Mouse (Mus musculus): ENCODE data around the gene Sohlh2. TPM values are rescaled to one million over a fixed set of nuclear protein-coding genes. Genes with fewer than 3 reads are reported as not detected.
"Not testable (repeated sequence)": the region's sequence is repeated elsewhere in the genome, so short reads cannot be mapped to it uniquely, and the experiment has no call there.

The Sohlh2 gene
- polyA plus RNA-seq, 1 experiment from 2014 or later = not detected

DNA sequence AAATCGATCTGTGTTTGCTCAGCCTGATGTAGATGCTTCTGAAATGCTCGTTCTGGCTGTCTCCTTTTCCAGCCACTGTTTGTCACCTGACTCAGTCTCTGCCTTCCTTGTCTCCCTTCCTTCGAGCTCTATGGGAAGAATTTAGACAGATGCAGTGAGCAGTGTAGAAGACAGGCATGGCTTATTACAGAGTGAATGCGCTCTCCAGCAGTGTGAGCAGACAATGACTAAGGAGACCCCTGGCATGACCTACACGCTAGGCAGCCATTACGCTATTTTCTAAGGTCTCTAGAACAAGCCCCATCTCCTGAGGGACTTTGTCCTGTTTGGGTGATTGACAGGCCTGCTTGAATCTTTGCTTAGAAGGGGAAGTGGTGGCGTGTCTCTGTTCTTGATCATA lies 20.7 kb upstream of the Sohlh2 start:
- ATAC-seq (ENCODE audit: insufficient number of reproducible peaks, insufficient read depth, low FRiP score, low TSS enrichment) = no peak; the same call in 1 of the 2 replicates
- Histone ChIP-seq H3K4me2 (replicated peaks) (no peak overlapping the region), H3K9ac (no peak overlapping the region), H3K4me3 (no peak overlapping the region), H3K4me1 (no peaks in the 10 kb centered on the region), H3K36me3 (no peaks in the 10 kb centered on the region), H3K27ac (no peak overlapping the region), H3K9me3 (no peaks in the 10 kb centered on the region), H3K27me3 (no peaks in the 10 kb centered on the region)
- WGBS = 71% methylated on average over 7 of the region's 7 CpGs

DNA sequence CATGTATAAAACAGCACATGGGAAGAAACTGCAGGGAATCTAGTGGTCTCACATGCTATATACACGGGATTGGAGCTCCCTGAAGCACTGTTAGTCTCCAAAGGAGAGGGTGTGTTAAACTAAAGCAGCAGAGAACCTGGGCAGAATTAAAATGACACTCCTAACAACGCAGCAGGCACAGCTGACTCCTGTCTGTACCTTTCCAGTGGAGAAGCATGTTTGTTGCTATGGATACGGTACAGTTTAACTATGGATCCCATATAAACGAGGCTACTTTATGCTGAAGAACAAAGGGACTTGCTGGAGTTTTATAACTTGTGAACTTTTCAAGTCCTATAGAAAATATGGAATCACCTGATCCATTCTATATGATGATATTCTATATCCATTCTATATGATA lies 18.3 kb upstream of the Sohlh2 start:
- Histone ChIP-seq H3K4me2 (replicated peaks) (no peak overlapping the region), H3K27ac (no peak overlapping the region), H3K9me3 (no peaks in the 10 kb centered on the region), H3K4me1 (no peaks in the 10 kb centered on the region), H3K36me3 (no peaks in the 10 kb centered on the region), H3K9ac (no peak overlapping the region), H3K4me3 (no peak overlapping the region), H3K27me3 (no peaks in the 10 kb centered on the region)
- 83% methylated on average over 4 of the region's 4 CpGs for WGBS
- no peak for ATAC-seq (ENCODE audit: insufficient number of reproducible peaks, insufficient read depth, low FRiP score, low TSS enrichment)

DNA sequence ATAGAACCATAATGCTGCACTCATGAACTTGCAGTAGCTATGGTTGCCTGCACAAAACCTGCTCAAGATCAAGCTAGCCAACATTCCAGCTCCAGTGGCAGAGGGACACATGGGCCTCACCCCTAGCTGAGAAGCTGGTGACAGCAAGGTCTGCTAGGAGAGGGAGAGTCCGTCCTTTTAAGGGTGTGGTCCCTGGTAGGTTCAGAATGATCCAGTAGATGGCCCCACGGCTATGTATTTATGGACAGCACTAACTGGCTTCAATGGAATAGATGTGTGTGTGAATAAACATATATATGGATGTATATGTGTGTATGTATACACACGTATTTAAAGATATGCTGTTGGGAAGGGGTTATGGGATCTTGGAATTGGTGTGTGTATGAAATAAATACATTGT lies 9.3 kb upstream of the Sohlh2 start:
- Histone ChIP-seq H3K4me2 (replicated peaks) (no peak overlapping the region), H3K36me3 (no peaks in the 10 kb centered on the region), H3K27ac (no peak overlapping the region), H3K9me3 (no peaks in the 10 kb centered on the region), H3K9ac (no peak overlapping the region), H3K4me1 (no peaks in the 10 kb centered on the region), H3K27me3 (no peaks in the 10 kb centered on the region), H3K4me3 (no peak overlapping the region)
- WGBS = 81% methylated on average over 3 of the region's 3 CpGs
- no peak for ATAC-seq (ENCODE audit: insufficient number of reproducible peaks, insufficient read depth, low FRiP score, low TSS enrichment)

DNA sequence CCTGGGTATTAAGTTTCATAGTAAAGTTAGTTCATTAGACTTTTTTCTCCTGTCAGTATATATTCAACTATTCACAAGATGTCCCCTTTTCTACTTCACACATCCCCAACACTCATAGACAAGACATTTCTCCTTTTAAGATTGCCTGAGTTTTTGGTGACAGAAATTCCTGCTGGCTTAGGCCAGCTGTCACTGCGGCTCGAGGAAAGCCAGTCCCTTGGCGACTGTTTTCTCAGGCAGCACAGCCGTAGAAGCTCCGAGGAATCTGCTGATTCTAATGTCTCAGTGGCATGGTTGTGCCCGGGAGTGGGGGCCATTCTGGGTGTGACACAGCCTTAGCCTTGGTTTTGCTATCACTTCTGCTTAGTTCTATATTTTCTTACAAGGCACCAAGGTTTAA lies 4.6 kb upstream of the Sohlh2 start:
- no peak overlapping the region for H3K9ac ChIP-seq
- H3K36me3 ChIP-seq = no peaks in the 10 kb centered on the region
- H3K4me1 ChIP-seq = no peaks in the 10 kb centered on the region
- H3K27ac ChIP-seq = no peak overlapping the region
- H3K9me3 ChIP-seq = no peaks in the 10 kb centered on the region
- H3K4me3 ChIP-seq = no peak overlapping the region
- 49% methylated on average over 6 of the region's 6 CpGs for WGBS
- H3K4me2 ChIP-seq (replicated peaks) = no peak overlapping the region
- no peak for ATAC-seq (ENCODE audit: insufficient number of reproducible peaks, insufficient read depth, low FRiP score, low TSS enrichment)
- H3K27me3 ChIP-seq = no peaks in the 10 kb centered on the region

DNA sequence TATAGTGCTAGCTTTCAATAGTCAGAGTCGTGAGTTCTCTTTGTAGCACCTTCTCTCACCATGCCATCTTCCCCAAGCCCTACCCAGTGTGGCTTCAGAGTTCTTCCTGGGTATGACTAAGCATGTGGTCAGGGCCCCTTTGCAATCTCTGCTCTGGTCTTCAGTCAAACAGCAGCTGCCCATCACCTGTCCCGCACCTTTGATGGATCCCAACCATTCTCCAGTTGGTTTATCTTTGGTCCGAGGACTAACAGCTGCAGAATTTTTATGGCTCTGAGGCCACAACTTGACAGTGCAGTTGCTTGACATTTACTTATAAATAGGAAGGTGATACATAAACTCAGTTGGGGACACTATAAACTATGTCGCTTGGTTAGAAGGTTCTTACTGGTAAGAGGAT lies 9.8 kb downstream of the Sohlh2 start:
- no peak overlapping the region for H3K4me2 ChIP-seq (replicated peaks)
- H3K9me3 ChIP-seq = no peaks in the 10 kb centered on the region
- WGBS = 88% methylated on average over 4 of the region's 4 CpGs
- no peaks in the 10 kb centered on the region for H3K36me3 ChIP-seq
- H3K9ac ChIP-seq = no peak overlapping the region
- no peak overlapping the region for H3K4me3 ChIP-seq
- H3K27me3 ChIP-seq = no peaks in the 10 kb centered on the region
- ATAC-seq (ENCODE audit: insufficient number of reproducible peaks, insufficient read depth, low FRiP score, low TSS enrichment) = no peak
- no peak overlapping the region for H3K27ac ChIP-seq
- H3K4me1 ChIP-seq = no peaks in the 10 kb centered on the region

DNA sequence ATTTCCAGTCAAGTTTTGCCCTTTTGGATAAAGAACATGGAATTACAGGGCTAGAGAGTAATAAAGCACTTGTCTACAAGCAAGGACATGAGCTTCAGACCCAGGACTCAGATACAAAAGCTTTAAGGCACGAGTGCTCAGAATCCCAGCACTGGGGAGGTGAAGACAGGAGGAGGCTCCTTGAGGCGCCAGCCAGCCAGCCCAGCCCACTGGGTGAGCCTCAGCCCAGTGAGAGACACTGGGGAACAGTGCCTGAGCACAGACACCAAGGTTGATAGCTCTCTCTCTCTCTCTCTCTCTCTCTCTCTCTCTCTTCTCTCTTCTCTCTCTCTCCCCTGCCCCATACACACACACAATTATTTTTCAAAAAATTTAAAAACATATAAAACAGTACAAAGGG lies 11.5 kb downstream of the Sohlh2 start:
- no peaks in the 10 kb centered on the region for H3K36me3 ChIP-seq
- H3K4me3 ChIP-seq = no peak overlapping the region
- H3K9me3 ChIP-seq = no peaks in the 10 kb centered on the region
- ATAC-seq (ENCODE audit: insufficient number of reproducible peaks, insufficient read depth, low FRiP score, low TSS enrichment) = no peak
- H3K9ac ChIP-seq = no peak overlapping the region
- WGBS = 58% methylated on average over 2 of the region's 2 CpGs
- H3K4me1 ChIP-seq = no peaks in the 10 kb centered on the region
- H3K4me2 ChIP-seq (replicated peaks) = no peak overlapping the region
- no peak overlapping the region for H3K27ac ChIP-seq
- no peaks in the 10 kb centered on the region for H3K27me3 ChIP-seq

DNA sequence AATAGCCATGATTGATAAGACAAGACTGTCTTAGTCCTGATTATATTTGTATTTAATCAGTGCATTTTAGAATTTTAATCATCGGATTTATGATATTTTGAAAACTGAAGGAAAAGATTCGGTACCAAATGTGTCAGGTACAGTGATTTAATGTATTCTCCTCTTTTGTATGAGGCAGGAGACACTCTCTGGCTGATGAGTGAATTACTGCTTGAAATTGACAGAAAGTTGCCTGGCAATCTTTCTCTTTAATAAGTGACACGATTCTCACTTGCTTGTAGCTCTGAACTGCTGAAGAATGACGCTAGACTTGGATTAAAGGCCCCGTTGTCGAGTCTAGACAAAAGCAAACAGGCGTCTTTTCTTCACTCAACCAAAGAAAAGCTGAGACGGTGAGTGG lies 13.0 kb downstream of the Sohlh2 start:
- ATAC-seq (ENCODE audit: insufficient number of reproducible peaks, insufficient read depth, low FRiP score, low TSS enrichment) = no peak
- Histone ChIP-seq H3K36me3 (no peaks in the 10 kb centered on the region), H3K27me3 (no peaks in the 10 kb centered on the region), H3K4me1 (no peaks in the 10 kb centered on the region), H3K4me2 (replicated peaks) (no peak overlapping the region), H3K4me3 (no peak overlapping the region), H3K27ac (no peak overlapping the region), H3K9me3 (no peaks in the 10 kb centered on the region), H3K9ac (no peak overlapping the region)
- 81% methylated on average over 8 of the region's 8 CpGs for WGBS

DNA sequence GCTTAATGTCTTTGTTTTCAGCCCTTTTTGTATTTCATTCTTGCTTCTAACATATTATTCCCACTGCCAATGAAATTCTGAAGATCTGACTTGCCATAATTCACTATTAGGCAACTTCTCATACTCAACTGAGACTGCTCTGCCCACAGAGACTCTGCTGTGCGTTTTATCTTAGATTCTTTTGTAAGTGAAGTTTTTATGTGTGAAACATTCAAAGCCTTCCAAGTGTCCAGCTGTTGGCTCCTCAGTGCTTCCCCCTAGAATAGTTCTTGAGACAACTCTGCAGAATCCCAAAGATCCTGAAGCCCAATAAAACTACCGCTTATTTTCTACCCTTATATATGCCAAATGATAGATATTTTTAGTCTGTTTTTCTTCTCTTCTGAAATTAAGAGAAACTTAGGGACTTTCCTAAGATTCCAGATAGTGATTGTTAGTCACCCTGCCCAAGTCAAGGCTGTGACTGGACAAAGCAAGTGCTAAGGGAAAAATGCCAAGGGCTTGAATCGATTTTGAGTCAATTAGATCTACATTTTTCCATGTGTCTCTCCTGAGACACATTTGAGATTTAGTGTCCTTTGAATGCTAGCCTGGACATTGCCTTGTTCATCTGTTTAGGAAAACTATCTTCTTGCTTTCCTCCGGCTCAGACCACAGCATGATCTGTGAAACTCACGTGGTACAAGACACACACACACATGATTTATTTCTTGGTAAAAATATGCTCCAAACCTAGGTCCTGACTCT lies 13.9 kb downstream of the Sohlh2 start:
- Histone ChIP-seq H3K9me3 (no peaks in the 10 kb centered on the region), H3K9ac (no peak overlapping the region), H3K4me2 (replicated peaks) (no peak overlapping the region), H3K4me3 (no peak overlapping the region), H3K27ac (no peak overlapping the region), H3K27me3 (no peaks in the 10 kb centered on the region), H3K36me3 (no peaks in the 10 kb centered on the region), H3K4me1 (no peaks in the 10 kb centered on the region)
- ATAC-seq (ENCODE audit: insufficient number of reproducible peaks, insufficient read depth, low FRiP score, low TSS enrichment) = no peak
- 86% methylated on average over 5 of the region's 5 CpGs for WGBS

DNA sequence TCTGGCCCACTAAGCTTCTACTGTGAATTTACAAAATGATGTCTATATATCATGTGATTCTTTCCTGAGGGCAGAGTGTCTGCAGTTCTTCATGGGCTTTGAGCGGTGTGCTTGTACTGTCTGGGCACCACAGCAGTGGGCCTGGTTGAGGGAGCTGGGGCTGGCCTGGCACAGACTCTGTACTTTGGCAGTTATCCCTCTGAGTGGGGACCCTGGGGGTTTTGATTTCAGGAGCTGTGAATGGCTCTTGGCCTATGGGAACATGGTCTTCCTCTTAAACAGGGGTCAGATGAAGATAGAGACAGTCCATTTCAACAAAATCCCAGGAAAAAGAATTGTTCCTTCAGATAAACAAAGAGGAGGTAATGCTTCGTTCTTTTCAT lies 14.5 kb downstream of the Sohlh2 start:
- WGBS = 84% methylated on average over 2 of the region's 2 CpGs

DNA sequence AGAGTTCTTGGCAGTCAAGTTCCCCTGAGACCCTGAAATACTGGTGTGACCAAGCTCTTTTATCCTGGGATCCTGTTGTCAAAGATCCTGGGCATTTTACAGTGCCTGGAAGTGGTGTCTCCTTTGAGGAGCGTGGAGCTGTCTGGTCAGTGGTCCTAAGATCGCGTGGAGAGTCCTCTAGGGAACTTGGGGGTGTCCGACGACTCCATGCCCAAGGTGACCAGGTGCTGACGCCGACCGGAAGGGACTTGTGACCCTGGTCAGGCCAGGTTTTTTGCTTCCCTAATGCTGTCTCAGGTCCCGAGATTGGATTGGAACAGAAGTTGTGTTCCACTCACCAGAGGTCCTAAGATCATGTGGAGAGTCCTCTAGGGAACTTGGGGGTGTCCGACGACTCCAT lies 21.8 kb downstream of the Sohlh2 start:
- not testable (repeated sequence) for H3K9ac ChIP-seq; ATAC-seq (ENCODE audit: insufficient number of reproducible peaks, insufficient read depth, low FRiP score, low TSS enrichment); H3K4me2 ChIP-seq (replicated peaks); H3K4me3 ChIP-seq; H3K4me1 ChIP-seq; H3K9me3 ChIP-seq; H3K36me3 ChIP-seq; H3K27me3 ChIP-seq; H3K27ac ChIP-seq
- WGBS = 92% methylated on average over 11 of the region's 11 CpGs

More for the DNA sequence above, 14.5 kb downstream of the Sohlh2 start:
- Histone ChIP-seq H3K27ac (no peak overlapping the region), H3K9me3 (no peaks in the 10 kb centered on the region), H3K4me3 (no peak overlapping the region), H3K36me3 (no peaks in the 10 kb centered on the region), H3K4me2 (replicated peaks) (no peak overlapping the region), H3K9ac (no peak overlapping the region), H3K4me1 (no peaks in the 10 kb centered on the region), H3K27me3 (no peaks in the 10 kb centered on the region)
- no peak for ATAC-seq (ENCODE audit: insufficient number of reproducible peaks, insufficient read depth, low FRiP score, low TSS enrichment)

DNA sequence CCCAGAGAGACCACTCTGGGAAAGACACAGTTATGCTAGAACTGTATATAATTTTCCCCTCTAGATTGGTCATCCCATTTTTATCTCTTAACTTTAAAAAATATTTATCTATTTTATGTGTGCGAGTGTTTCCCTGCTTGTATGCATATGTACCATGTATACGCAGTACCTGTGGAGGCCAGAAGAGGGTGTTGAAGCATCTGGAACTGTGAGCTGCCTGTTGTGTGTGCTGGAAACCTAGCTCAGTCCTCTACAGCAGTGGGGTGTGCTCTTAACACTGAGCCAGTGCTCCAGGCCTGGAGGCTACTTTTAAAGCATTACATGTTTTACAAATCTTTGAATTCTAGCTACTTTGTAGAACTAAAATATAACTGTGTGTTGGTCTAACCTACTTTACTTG lies 24.6 kb downstream of the Sohlh2 start:
- no peaks in the 10 kb centered on the region for H3K36me3 ChIP-seq
- H3K9me3 ChIP-seq = no peaks in the 10 kb centered on the region
- H3K4me3 ChIP-seq = no peak overlapping the region
- no peaks in the 10 kb centered on the region for H3K27me3 ChIP-seq
- H3K4me2 ChIP-seq (replicated peaks) = no peak overlapping the region
- 93% methylated on average over 2 of the region's 2 CpGs for WGBS
- no peak for ATAC-seq (ENCODE audit: insufficient number of reproducible peaks, insufficient read depth, low FRiP score, low TSS enrichment)
- H3K9ac ChIP-seq = no peak overlapping the region
- peaks cover 5% of the 10 kb centered on the region; the same call in 1 of the 2 replicates for H3K4me1 ChIP-seq
- H3K27ac ChIP-seq = no peak overlapping the region

DNA sequence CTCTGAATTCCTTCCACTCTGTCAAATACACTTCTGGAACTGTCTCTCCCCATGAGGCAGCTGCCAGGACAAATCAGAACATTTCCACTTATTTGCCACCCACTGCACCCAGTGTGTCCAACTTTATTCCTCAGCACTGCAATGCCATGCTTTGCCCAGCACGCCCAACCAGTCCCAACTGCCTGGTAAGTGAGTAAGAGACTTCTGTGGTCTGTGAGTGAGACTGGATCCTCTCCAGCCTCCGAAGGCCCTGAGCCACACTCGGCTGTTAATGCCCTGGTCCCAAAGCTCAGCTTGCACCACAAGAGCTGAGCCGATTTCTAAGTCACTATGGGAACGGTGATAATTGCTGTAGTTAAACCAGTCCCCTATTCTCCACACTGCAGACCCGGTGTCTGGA lies 25.8 kb downstream of the Sohlh2 start:
- Histone ChIP-seq H3K9ac (no peak overlapping the region), H3K4me3 (no peak overlapping the region), H3K9me3 (no peaks in the 10 kb centered on the region), H3K4me2 (replicated peaks) (no peak overlapping the region), H3K4me1 (peaks cover 5% of the 10 kb centered on the region; the same call in 1 of the 2 replicates), H3K27me3 (no peaks in the 10 kb centered on the region), H3K36me3 (no peaks in the 10 kb centered on the region), H3K27ac (no peak overlapping the region)
- 63% methylated on average over 6 of the region's 6 CpGs for WGBS
- no peak for ATAC-seq (ENCODE audit: insufficient number of reproducible peaks, insufficient read depth, low FRiP score, low TSS enrichment)
